Mouse (Mus musculus): Measurements from ENCODE around the gene Kirrel3. TPM values are rescaled to one million over a fixed set of nuclear protein-coding genes. Genes with fewer than 3 reads are reported as not detected.

The Kirrel3 gene
- polyA plus RNA-seq, 1 experiment from 2014 or later: 2.3 TPM

GRCm38 (mm10) chr9:34809993-34810513 is 324.4 kb downstream of the Kirrel3 start:
- Histone ChIP-seq H3K36me3 (ENCODE audit: control insufficient read depth, insufficient read depth, low read length) (no peaks in the 10 kb centered on the region), H3K4me2 (ENCODE audit: low read depth, low read length) (no peak overlapping the region), H3K4me3 (replicated peaks; ENCODE audit: low read length) (no peak overlapping the region), H3K27ac (ENCODE audit: low read length) (no peak overlapping the region), H3K4me1 (ENCODE audit: control insufficient read depth, insufficient read depth, low read length) (no peaks in the 10 kb centered on the region), H3K9ac (ENCODE audit: low read length) (no peak overlapping the region), H3K27me3 (ENCODE audit: control insufficient read depth, insufficient read depth, low read length) (no peaks in the 10 kb centered on the region), H3K9me3 (replicated peaks; ENCODE audit: control insufficient read depth, low read length) (no peaks in the 10 kb centered on the region)
- WGBS: 64% methylated on average over 5 of the region's 5 CpGs
- no peak for ATAC-seq (ENCODE audit: insufficient read depth, low FRiP score)

- ATAC-seq (ENCODE audit: insufficient read depth, low FRiP score): no peak
- Histone ChIP-seq H3K4me3 (replicated peaks; ENCODE audit: low read length) (no peak overlapping the region), H3K4me1 (ENCODE audit: control insufficient read depth, insufficient read depth, low read length) (no peaks in the 10 kb centered on the region), H3K36me3 (ENCODE audit: control insufficient read depth, insufficient read depth, low read length) (no peaks in the 10 kb centered on the region), H3K9ac (ENCODE audit: low read length) (no peak overlapping the region), H3K9me3 (replicated peaks; ENCODE audit: control insufficient read depth, low read length) (no peaks in the 10 kb centered on the region), H3K4me2 (ENCODE audit: low read depth, low read length) (no peak overlapping the region), H3K27me3 (ENCODE audit: control insufficient read depth, insufficient read depth, low read length) (no peaks in the 10 kb centered on the region), H3K27ac (ENCODE audit: low read length) (no peak overlapping the region)
- WGBS: 13% methylated on average over 10 of the region's 10 CpGs
Measured at GRCm38 (mm10) chr9:34818325-34818976, 332.8 kb downstream of the Kirrel3 start.

- Histone ChIP-seq H3K4me3 (replicated peaks; ENCODE audit: low read length) (no peak overlapping the region), H3K27ac (ENCODE audit: low read length) (no peak overlapping the region), H3K36me3 (ENCODE audit: control insufficient read depth, insufficient read depth, low read length) (no peaks in the 10 kb centered on the region), H3K27me3 (ENCODE audit: control insufficient read depth, insufficient read depth, low read length) (no peaks in the 10 kb centered on the region), H3K9me3 (replicated peaks; ENCODE audit: control insufficient read depth, low read length) (no peaks in the 10 kb centered on the region), H3K4me1 (ENCODE audit: control insufficient read depth, insufficient read depth, low read length) (no peaks in the 10 kb centered on the region), H3K9ac (ENCODE audit: low read length) (no peak overlapping the region), H3K4me2 (ENCODE audit: low read depth, low read length) (no peak overlapping the region)
- WGBS: 71% methylated on average over 18 of the region's 18 CpGs
- ATAC-seq (ENCODE audit: insufficient read depth, low FRiP score): no peak
Measured at GRCm38 (mm10) chr9:34824358-34825088, 338.8 kb downstream of the Kirrel3 start.

GRCm38 (mm10) chr9:34825089-34825400 is 339.4 kb downstream of the Kirrel3 start:
- Histone ChIP-seq H3K36me3 (ENCODE audit: control insufficient read depth, insufficient read depth, low read length) (no peaks in the 10 kb centered on the region), H3K9me3 (replicated peaks; ENCODE audit: control insufficient read depth, low read length) (no peaks in the 10 kb centered on the region), H3K4me3 (replicated peaks; ENCODE audit: low read length) (no peak overlapping the region), H3K4me2 (ENCODE audit: low read depth, low read length) (no peak overlapping the region), H3K27me3 (ENCODE audit: control insufficient read depth, insufficient read depth, low read length) (no peaks in the 10 kb centered on the region), H3K9ac (ENCODE audit: low read length) (no peak overlapping the region), H3K27ac (ENCODE audit: low read length) (no peak overlapping the region), H3K4me1 (ENCODE audit: control insufficient read depth, insufficient read depth, low read length) (no peaks in the 10 kb centered on the region)
- ATAC-seq (ENCODE audit: insufficient read depth, low FRiP score): no peak
- WGBS: 42% methylated on average over 2 of the region's 2 CpGs

- 60% methylated on average over 11 of the region's 11 CpGs for WGBS
- H3K9ac ChIP-seq (ENCODE audit: low read length): no peak overlapping the region
- no peak overlapping the region for H3K27ac ChIP-seq (ENCODE audit: low read length)
- no peaks in the 10 kb centered on the region for H3K4me1 ChIP-seq (ENCODE audit: control insufficient read depth, insufficient read depth, low read length)
- no peak for ATAC-seq (ENCODE audit: insufficient read depth, low FRiP score)
- H3K4me3 ChIP-seq (replicated peaks; ENCODE audit: low read length): no peak overlapping the region
- H3K36me3 ChIP-seq (ENCODE audit: control insufficient read depth, insufficient read depth, low read length): no peaks in the 10 kb centered on the region
- H3K4me2 ChIP-seq (ENCODE audit: low read depth, low read length): no peak overlapping the region
- no peaks in the 10 kb centered on the region for H3K27me3 ChIP-seq (ENCODE audit: control insufficient read depth, insufficient read depth, low read length)
- H3K9me3 ChIP-seq (replicated peaks; ENCODE audit: control insufficient read depth, low read length): no peaks in the 10 kb centered on the region
Measured at GRCm38 (mm10) chr9:34825402-34826008, 339.8 kb downstream of the Kirrel3 start.

GRCm38 (mm10) chr9:34830696-34831095 is 345.0 kb downstream of the Kirrel3 start:
- H3K9me3 ChIP-seq (replicated peaks; ENCODE audit: control insufficient read depth, low read length): no peaks in the 10 kb centered on the region
- H3K27me3 ChIP-seq (ENCODE audit: control insufficient read depth, insufficient read depth, low read length): no peaks in the 10 kb centered on the region
- H3K9ac ChIP-seq (ENCODE audit: low read length): no peak overlapping the region
- no peak for ATAC-seq (ENCODE audit: insufficient read depth, low FRiP score)
- no peaks in the 10 kb centered on the region for H3K36me3 ChIP-seq (ENCODE audit: control insufficient read depth, insufficient read depth, low read length)
- no peak overlapping the region for H3K27ac ChIP-seq (ENCODE audit: low read length)
- WGBS: 30% methylated on average over 3 of the region's 3 CpGs
- no peak overlapping the region for H3K4me3 ChIP-seq (replicated peaks; ENCODE audit: low read length)
- H3K4me1 ChIP-seq (ENCODE audit: control insufficient read depth, insufficient read depth, low read length): no peaks in the 10 kb centered on the region
- no peak overlapping the region for H3K4me2 ChIP-seq (ENCODE audit: low read depth, low read length)

GRCm38 (mm10) chr9:34836801-34837200 is 351.1 kb downstream of the Kirrel3 start:
- no peak for ATAC-seq (ENCODE audit: insufficient read depth, low FRiP score)
- Histone ChIP-seq H3K9ac (ENCODE audit: low read length) (no peak overlapping the region), H3K4me3 (replicated peaks; ENCODE audit: low read length) (no peak overlapping the region), H3K27me3 (ENCODE audit: control insufficient read depth, insufficient read depth, low read length) (no peaks in the 10 kb centered on the region), H3K36me3 (ENCODE audit: control insufficient read depth, insufficient read depth, low read length) (no peaks in the 10 kb centered on the region), H3K9me3 (replicated peaks; ENCODE audit: control insufficient read depth, low read length) (no peaks in the 10 kb centered on the region), H3K4me2 (ENCODE audit: low read depth, low read length) (no peak overlapping the region), H3K27ac (ENCODE audit: low read length) (no peak overlapping the region), H3K4me1 (ENCODE audit: control insufficient read depth, insufficient read depth, low read length) (no peaks in the 10 kb centered on the region)
- 78% methylated on average over 2 of the region's 2 CpGs for WGBS

- ATAC-seq (ENCODE audit: insufficient read depth, low FRiP score): no peak
- H3K4me3 ChIP-seq (replicated peaks; ENCODE audit: low read length): no peak overlapping the region
- no peaks in the 10 kb centered on the region for H3K4me1 ChIP-seq (ENCODE audit: control insufficient read depth, insufficient read depth, low read length)
- H3K27ac ChIP-seq (ENCODE audit: low read length): no peak overlapping the region
- no peak overlapping the region for H3K4me2 ChIP-seq (ENCODE audit: low read depth, low read length)
- no peaks in the 10 kb centered on the region for H3K27me3 ChIP-seq (ENCODE audit: control insufficient read depth, insufficient read depth, low read length)
- H3K9me3 ChIP-seq (replicated peaks; ENCODE audit: control insufficient read depth, low read length): no peaks in the 10 kb centered on the region
- no peaks in the 10 kb centered on the region for H3K36me3 ChIP-seq (ENCODE audit: control insufficient read depth, insufficient read depth, low read length)
- no peak overlapping the region for H3K9ac ChIP-seq (ENCODE audit: low read length)
- WGBS: 45% methylated on average over 10 of the region's 10 CpGs
Measured at GRCm38 (mm10) chr9:34837700-34838462, 352.2 kb downstream of the Kirrel3 start.
